Mouse (Mus musculus) stomach, embryonic 16.5 days (tissue): ENCODE data around the gene Dus4l. TPM values are rescaled to one million over a fixed set of nuclear protein-coding genes. Genes with fewer than 3 reads are reported as not detected.
"Not testable (repeated sequence)": the region's sequence is repeated elsewhere in the genome, so short reads cannot be mapped to it uniquely, and the experiment has no call there.

Experiments used
- ATAC-seq: fragments of 200-750 bp; cut with Nextera tagmentation; 2 replicates; pipeline ENCODE4 v1.8.0; 2017; ENCODE audit warnings: moderate number of reproducible peaks, moderate TSS enrichment; ENCODE audit not compliant: insufficient read depth, low FRiP score
- H3K27ac ChIP-seq: fragments of 300-500 bp; sonication (generic); 2 replicates; pipeline ENCODE4 v1.5.1; 2014; ENCODE audit warnings: low read length
- H3K27me3 ChIP-seq: fragments of 300-500 bp; sonication (generic); 2 replicates; pipeline ENCODE4 v1.6.1; 2014; ENCODE audit warnings: low read length, control low read depth, mixed read lengths; ENCODE audit not compliant: control insufficient read depth, insufficient read depth
- H3K36me3 ChIP-seq: fragments of 300-500 bp; sonication (generic); 2 replicates; pipeline ENCODE4 v1.6.1; 2014; ENCODE audit warnings: low read length; ENCODE audit not compliant: control insufficient read depth, insufficient read depth
- H3K4me1 ChIP-seq: fragments of 300-500 bp; sonication (generic); 2 replicates; pipeline ENCODE4 v1.6.1; 2014; ENCODE audit warnings: low read length, control low read depth, mixed read lengths; ENCODE audit not compliant: control insufficient read depth, insufficient read depth
- H3K4me2 ChIP-seq: fragments of 300-500 bp; sonication (generic); 2 replicates; pipeline ENCODE4 v1.6.1; 2014; ENCODE audit warnings: low read depth, low read length, mixed read lengths
- H3K4me3 ChIP-seq: fragments of 300-500 bp; sonication (generic); replicated peaks from 2 replicates; pipeline ENCODE4 v1.5.1; 2014; ENCODE audit warnings: mild to moderate bottlenecking, low read length
- H3K9ac ChIP-seq: fragments of 300-500 bp; sonication (generic); 2 replicates; pipeline ENCODE4 v1.6.1; 2014; ENCODE audit warnings: low read length
- H3K9me3 ChIP-seq: fragments of 300-500 bp; sonication (generic); replicated peaks from 2 replicates; pipeline ENCODE4 v1.6.1; 2016; ENCODE audit warnings: low read length, control low read depth; ENCODE audit not compliant: control insufficient read depth
- WGBS: fragments of 180-500 bp; shearing (Covaris S2); extraction: QIAGEN DNeasy Blood & Tissue Kit; methylation state at CpG from one replicate; pipeline ENCODE4 v1.1.7; 2014; 5-methylcytosine and 5-hydroxymethylcytosine counted together
- polyA plus RNA-seq: library from polyadenylated mRNA; unstranded; fragments of >200 nt; fragmentation: Nextera tagmentation; extraction: Ambion mirVana; gene quantifications from 2 replicates; pipeline ENCODE4 v1.2.1, GENCODE M21; 2015

Dus4l gene
- polyA plus RNA-seq, 1 experiment from 2014 or later, result 7.5 TPM

GRCm38 (mm10) chr12:31654965-31655477, 395 bp upstream of the Dus4l start:
- peak overlapping the region; percentile 73 for H3K4me3 ChIP-seq
- peak; percentile 82 for ATAC-seq
- peaks cover 6% of the 10 kb centered on the region for H3K4me1 ChIP-seq
- no peaks in the 10 kb centered on the region for H3K36me3 ChIP-seq
- H3K27ac ChIP-seq, result peak overlapping the region; percentile 86
- peak overlapping the region; percentile 74 for H3K4me2 ChIP-seq
- peak overlapping the region; percentile 85 for H3K9ac ChIP-seq
- WGBS, result under 1% methylated on average over 29 of the region's 29 CpGs
- H3K27me3 ChIP-seq, result no peaks in the 10 kb centered on the region
- H3K9me3 ChIP-seq, result no peaks in the 10 kb centered on the region

GRCm38 (mm10) chr12:31653611-31654010, 1.0 kb downstream of the Dus4l start:
- WGBS, result 67% methylated on average over 5 of the region's 5 CpGs
- H3K9me3 ChIP-seq, result no peaks in the 10 kb centered on the region
- H3K36me3 ChIP-seq, result no peaks in the 10 kb centered on the region
- H3K4me3 ChIP-seq, result no peak overlapping the region
- H3K27me3 ChIP-seq, result no peaks in the 10 kb centered on the region
- H3K27ac ChIP-seq, result no peak overlapping the region
- peaks cover 6% of the 10 kb centered on the region for H3K4me1 ChIP-seq
- no peak overlapping the region for H3K9ac ChIP-seq
- peak overlapping the region; percentile 64 for H3K4me2 ChIP-seq
- no peak for ATAC-seq

DNA sequence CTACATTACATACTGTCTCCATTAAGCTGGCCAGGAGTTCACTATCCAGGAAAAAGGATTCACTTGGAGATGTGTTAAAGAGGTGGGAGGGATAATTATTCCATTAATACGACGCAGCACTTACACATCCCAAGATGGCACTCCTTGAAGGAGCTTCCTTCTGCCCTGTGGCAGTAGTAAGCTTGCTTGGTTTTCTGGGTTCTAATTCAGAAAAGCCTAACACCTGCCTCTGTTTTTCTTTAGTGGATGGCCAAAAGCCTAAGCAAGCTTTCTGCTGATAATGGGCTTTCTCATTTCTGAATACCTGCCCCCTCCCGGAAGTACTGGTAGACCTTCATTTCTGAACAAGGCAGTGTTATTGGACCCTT, 19.4 kb downstream of the Dus4l start:
- 87% methylated on average over 3 of the region's 3 CpGs for WGBS
- Histone ChIP-seq H3K4me3 (no peak overlapping the region), H3K36me3 (no peaks in the 10 kb centered on the region), H3K9me3 (no peaks in the 10 kb centered on the region), H3K27me3 (no peaks in the 10 kb centered on the region), H3K9ac (peak overlapping the region; percentile 91), H3K4me2 (peak overlapping the region; percentile 95), H3K27ac (no peak overlapping the region), H3K4me1 (no peaks in the 10 kb centered on the region; the same call in 1 of the 2 replicates)
- ATAC-seq, result no peak

- 2% methylated on average over 72 of the region's 73 CpGs for WGBS
- H3K9me3 ChIP-seq, result no peaks in the 10 kb centered on the region
Observed at GRCm38 (mm10) chr12:31634343-31635239, 20.0 kb downstream of the Dus4l start, which contains the start of gene Bcap29. Gene Bcap29, minus strand, starts transcription at chr12:31634658.

DNA sequence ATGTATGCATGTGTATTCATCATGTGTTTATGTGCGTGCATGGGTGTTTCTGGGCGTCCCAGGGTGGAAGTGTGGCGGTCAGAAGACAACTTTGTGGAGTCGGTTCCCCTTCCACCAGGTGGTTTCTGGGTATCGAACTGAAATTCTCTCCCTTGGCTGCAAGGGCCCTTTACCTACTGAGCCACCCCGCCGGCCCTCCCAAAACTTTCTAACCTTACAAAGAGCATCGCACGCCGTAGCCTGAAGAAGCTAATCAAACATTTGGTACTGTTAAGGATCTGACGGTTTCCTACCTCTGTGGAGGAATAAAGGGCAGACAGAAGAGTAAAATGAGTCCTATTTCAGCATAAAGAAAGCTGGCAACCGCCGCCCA, 20.7 kb downstream of the Dus4l start:
- ATAC-seq, result 0 out of 2 replicates have a peak, but pooled peaks have one; percentile 38
- H3K9ac ChIP-seq, result peak overlapping the region; percentile 91
- 7% methylated on average over 13 of the region's 13 CpGs for WGBS
- H3K27me3 ChIP-seq, result no peaks in the 10 kb centered on the region
- H3K4me3 ChIP-seq, result peak overlapping the region; percentile 60
- H3K9me3 ChIP-seq, result no peaks in the 10 kb centered on the region
- H3K4me1 ChIP-seq, result no peaks in the 10 kb centered on the region; the same call in 1 of the 2 replicates
- H3K27ac ChIP-seq, result peak overlapping the region; percentile 67
- 0 out of 2 replicates have a peak, but pooled peaks cover under 1% of the 10 kb centered on the region for H3K36me3 ChIP-seq
- peak overlapping the region; percentile 95 for H3K4me2 ChIP-seq

More at GRCm38 (mm10) chr12:31634343-31635239, 20.0 kb downstream of the Dus4l start, which contains the start of gene Bcap29:
- peak within 1 kb of the TSS; percentile 67 for H3K27ac ChIP-seq
- H3K4me2 ChIP-seq, result peak within 1 kb of the TSS; percentile 95
- no peaks in the 10 kb centered on the region for H3K36me3 ChIP-seq
- ATAC-seq, result peak; percentile 92
- no peaks in the 10 kb centered on the region; the same call in 1 of the 2 replicates for H3K4me1 ChIP-seq
- peak within 1 kb of the TSS; percentile 91 for H3K9ac ChIP-seq
- peak within 1 kb of the TSS; percentile 60 for H3K4me3 ChIP-seq
- H3K27me3 ChIP-seq, result no peaks in the 10 kb centered on the region

- H3K4me3 ChIP-seq, H3K36me3 ChIP-seq, H3K9ac ChIP-seq, H3K27me3 ChIP-seq, H3K4me2 ChIP-seq, H3K4me1 ChIP-seq, H3K9me3 ChIP-seq, ATAC-seq, H3K27ac ChIP-seq: not testable (repeated sequence)
- WGBS, result 88% methylated on average over 9 of the region's 9 CpGs
Observed at GRCm38 (mm10) chr12:31628396-31628795, 26.2 kb downstream of the Dus4l start.

GRCm38 (mm10) chr12:31625016-31625415, 29.6 kb downstream of the Dus4l start:
- 94% methylated on average over 1 of the region's 1 CpGs for WGBS
- no peaks in the 10 kb centered on the region for H3K27me3 ChIP-seq

GRCm38 (mm10) chr12:31620106-31620505, 34.5 kb downstream of the Dus4l start:
- Histone ChIP-seq H3K4me3 (no peak overlapping the region), H3K9ac (no peak overlapping the region), H3K4me1 (no peaks in the 10 kb centered on the region), H3K27ac (peak overlapping the region; percentile 40; the same call in 1 of the 2 replicates), H3K36me3 (peaks cover 8% of the 10 kb centered on the region; the same call in 1 of the 2 replicates), H3K27me3 (no peaks in the 10 kb centered on the region), H3K9me3 (no peaks in the 10 kb centered on the region), H3K4me2 (no peak overlapping the region)
- 66% methylated on average over 8 of the region's 8 CpGs for WGBS
- ATAC-seq, result no peak

More at GRCm38 (mm10) chr12:31625016-31625415, 29.6 kb downstream of the Dus4l start:
- Histone ChIP-seq H3K9ac (no peak overlapping the region), H3K27ac (no peak overlapping the region), H3K36me3 (peaks cover 7% of the 10 kb centered on the region; the same call in 1 of the 2 replicates), H3K9me3 (no peaks in the 10 kb centered on the region), H3K4me3 (no peak overlapping the region), H3K4me2 (no peak overlapping the region), H3K4me1 (no peaks in the 10 kb centered on the region)
- no peak for ATAC-seq

DNA sequence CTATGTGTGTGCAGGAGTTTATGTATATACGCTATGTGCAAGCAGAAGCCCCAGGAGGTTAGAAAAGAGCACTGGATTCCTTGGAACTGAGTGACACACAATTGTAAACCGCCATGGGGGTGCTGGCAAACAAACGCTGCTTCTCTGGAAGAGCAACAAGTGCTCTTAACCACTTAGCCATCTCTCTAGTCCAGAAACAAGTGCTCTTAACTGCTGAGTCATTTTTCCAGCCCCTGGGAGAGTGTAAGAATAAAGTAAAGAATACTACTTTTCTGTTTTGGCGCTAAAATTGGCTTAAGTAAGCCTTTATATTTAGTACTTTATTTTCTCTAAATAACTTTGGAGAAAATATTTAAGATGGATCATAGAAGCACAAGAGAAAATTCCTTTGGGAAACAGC, 41.3 kb downstream of the Dus4l start:
- no peak for ATAC-seq
- Histone ChIP-seq H3K4me3 (no peak overlapping the region), H3K27me3 (no peaks in the 10 kb centered on the region), H3K9me3 (no peaks in the 10 kb centered on the region), H3K9ac (no peak overlapping the region), H3K4me1 (no peaks in the 10 kb centered on the region), H3K36me3 (peaks cover 5% of the 10 kb centered on the region; the same call in 1 of the 2 replicates), H3K4me2 (no peak overlapping the region), H3K27ac (no peak overlapping the region)
- WGBS, result 64% methylated on average over 4 of the region's 4 CpGs
